Mouse (Mus musculus): ENCODE results near the gene Hepacam2. TPM values are rescaled to one million over a fixed set of nuclear protein-coding genes. Genes with fewer than 3 reads are reported as not detected.
"Not testable (repeated sequence)": the region's sequence is repeated elsewhere in the genome, so short reads cannot be mapped to it uniquely, and the experiment has no call there.

The Hepacam2 gene
- polyA plus RNA-seq, 1 experiment = not detected

- TF ChIP-seq POLR2A (IDR thresholded peaks at IDR 0.05; ENCODE audit: low read depth, low read length) (no peak), CTCF (IDR thresholded peaks at IDR 0.05; ENCODE audit: borderline replicate concordance, insufficient read depth, low read length) (no peak)
- H3K4me3 ChIP-seq (ENCODE audit: insufficient read depth, low read length) = no peak overlapping the region
- no peaks in the 10 kb centered on the region for H3K4me1 ChIP-seq (ENCODE audit: control insufficient read depth, insufficient read depth, low read length)
- H3K27ac ChIP-seq (ENCODE audit: insufficient read depth, low read length) = no peak overlapping the region
Measured at GRCm38 (mm10) chr6:3427047-3427446, 71.1 kb downstream of the Hepacam2 start.

GRCm38 (mm10) chr6:3425333-3425732 is 72.8 kb downstream of the Hepacam2 start:
- H3K4me3 ChIP-seq (ENCODE audit: insufficient read depth, low read length); H3K4me1 ChIP-seq (ENCODE audit: control insufficient read depth, insufficient read depth, low read length); H3K27ac ChIP-seq (ENCODE audit: insufficient read depth, low read length): not testable (repeated sequence)

GRCm38 (mm10) chr6:3424613-3425277 is 73.4 kb downstream of the Hepacam2 start:
- not testable (repeated sequence) for H3K4me3 ChIP-seq (ENCODE audit: insufficient read depth, low read length); H3K27ac ChIP-seq (ENCODE audit: insufficient read depth, low read length); H3K4me1 ChIP-seq (ENCODE audit: control insufficient read depth, insufficient read depth, low read length)

Other genes starting within 250 kb of the Hepacam2 start
- gene Samd9l, start 98.7 kb downstream of the Hepacam2 start, polyA plus RNA-seq (2011; ENCODE audit: insufficient read length, low read depth, missing spikeins) = 25.4 and 27.1 TPM in 2 replicates
- 23.8 and 28.6 TPM in 2 replicates for gene Vps50, start 84 bp upstream of the Hepacam2 start, polyA plus RNA-seq (2011; ENCODE audit: insufficient read length, low read depth, missing spikeins)

Measured in embryonic fibroblast, embryonic 13.5 days (primary cell).